Mouse (Mus musculus): ENCODE data around the gene Pdgfc. TPM values are rescaled to one million over a fixed set of nuclear protein-coding genes. Genes with fewer than 3 reads are reported as not detected.
"Not testable (repeated sequence)": the region's sequence is repeated elsewhere in the genome, so short reads cannot be mapped to it uniquely, and the experiment has no call there.

Gene Pdgfc
- total RNA-seq, 2 experiments from 2014 or later = 5.4 to 5.5 TPM

GRCm38 (mm10) chr3:81057719-81058118 lies 21.5 kb downstream of the Pdgfc start:
- Histone ChIP-seq H3K27ac (no peak overlapping the region), H3K4me3 (no peak overlapping the region)
- DNase-seq (ENCODE audit: low spot score in 2 of 2) = no peak
- no peak for TF ChIP-seq CTCF (conservative IDR thresholded peaks at IDR 0.05)

GRCm38 (mm10) chr3:81058527-81059031 lies 22.4 kb downstream of the Pdgfc start:
- H3K4me3 ChIP-seq = no peak overlapping the region
- DNase-seq (ENCODE audit: low spot score in 2 of 2) = no peak
- no peak for TF ChIP-seq CTCF (conservative IDR thresholded peaks at IDR 0.05)
- H3K27ac ChIP-seq = no peak overlapping the region

GRCm38 (mm10) chr3:81068550-81068949 lies 32.3 kb downstream of the Pdgfc start:
- Histone ChIP-seq H3K4me3 (no peak overlapping the region), H3K27ac (no peak overlapping the region)
- no peak for TF ChIP-seq CTCF (conservative IDR thresholded peaks at IDR 0.05)
- no peak for DNase-seq (ENCODE audit: low spot score in 2 of 2)

GRCm38 (mm10) chr3:81101136-81101535 lies 64.9 kb downstream of the Pdgfc start:
- Histone ChIP-seq H3K27ac (no peak overlapping the region), H3K4me3 (no peak overlapping the region)
- no peak for TF ChIP-seq CTCF (conservative IDR thresholded peaks at IDR 0.05)
- DNase-seq (ENCODE audit: low spot score in 2 of 2) = no peak

GRCm38 (mm10) chr3:81102158-81102876 lies 66.1 kb downstream of the Pdgfc start:
- peak overlapping the region; percentile 87 for H3K27ac ChIP-seq
- peak; percentile 14 to 34 for DNase-seq (ENCODE audit: low spot score in 2 of 2)
- H3K4me3 ChIP-seq = peak overlapping the region; percentile 22; the same call in 1 of the 2 replicates
- TF ChIP-seq CTCF (conservative IDR thresholded peaks at IDR 0.05) = no peak

- H3K27ac ChIP-seq = peak overlapping the region; percentile 87
- no peak for TF ChIP-seq CTCF (conservative IDR thresholded peaks at IDR 0.05)
- no peak for DNase-seq (ENCODE audit: low spot score in 2 of 2)
- peak overlapping the region; percentile 22; the same call in 1 of the 2 replicates for H3K4me3 ChIP-seq
Observed at GRCm38 (mm10) chr3:81102877-81103420, 66.7 kb downstream of the Pdgfc start.

GRCm38 (mm10) chr3:81107515-81107914 lies 71.3 kb downstream of the Pdgfc start:
- H3K27ac ChIP-seq = no peak overlapping the region
- no peak for DNase-seq (ENCODE audit: low spot score in 2 of 2)
- no peak overlapping the region for H3K4me3 ChIP-seq
- no peak for TF ChIP-seq CTCF (conservative IDR thresholded peaks at IDR 0.05)

- H3K4me3 ChIP-seq = no peak overlapping the region
- TF ChIP-seq CTCF (conservative IDR thresholded peaks at IDR 0.05) = no peak
- H3K27ac ChIP-seq = no peak overlapping the region
- no peak for DNase-seq (ENCODE audit: low spot score in 2 of 2)
Observed at GRCm38 (mm10) chr3:81110968-81111367, 74.8 kb downstream of the Pdgfc start.

GRCm38 (mm10) chr3:81112892-81113291 lies 76.7 kb downstream of the Pdgfc start:
- no peak overlapping the region for H3K4me3 ChIP-seq
- H3K27ac ChIP-seq = no peak overlapping the region
- no peak for TF ChIP-seq CTCF (conservative IDR thresholded peaks at IDR 0.05)
- DNase-seq (ENCODE audit: low spot score in 2 of 2) = no peak

- no peak for TF ChIP-seq CTCF (conservative IDR thresholded peaks at IDR 0.05)
- no peak for DNase-seq (ENCODE audit: low spot score in 2 of 2)
- Histone ChIP-seq H3K27ac (no peak overlapping the region), H3K4me3 (no peak overlapping the region)
Observed at GRCm38 (mm10) chr3:81120664-81121063, 84.4 kb downstream of the Pdgfc start.

GRCm38 (mm10) chr3:81121731-81122130 lies 85.5 kb downstream of the Pdgfc start:
- Histone ChIP-seq H3K27ac (no peak overlapping the region), H3K4me3 (no peak overlapping the region)
- no peak for DNase-seq (ENCODE audit: low spot score in 2 of 2)
- no peak for TF ChIP-seq CTCF (conservative IDR thresholded peaks at IDR 0.05)

GRCm38 (mm10) chr3:81123461-81123860 lies 87.2 kb downstream of the Pdgfc start:
- TF ChIP-seq CTCF (conservative IDR thresholded peaks at IDR 0.05) = no peak
- H3K4me3 ChIP-seq = no peak overlapping the region

GRCm38 (mm10) chr3:81127013-81127412 lies 90.8 kb downstream of the Pdgfc start:
- H3K27ac ChIP-seq = no peak overlapping the region
- DNase-seq (ENCODE audit: low spot score in 2 of 2) = no peak
- no peak for TF ChIP-seq CTCF (conservative IDR thresholded peaks at IDR 0.05)
- H3K4me3 ChIP-seq = no peak overlapping the region

More at GRCm38 (mm10) chr3:81123461-81123860, 87.2 kb downstream of the Pdgfc start:
- H3K27ac ChIP-seq = no peak overlapping the region
- no peak for DNase-seq (ENCODE audit: low spot score in 2 of 2)

GRCm38 (mm10) chr3:81136985-81137384 lies 100.8 kb downstream of the Pdgfc start:
- H3K4me3 ChIP-seq = no peak overlapping the region
- no peak for DNase-seq (ENCODE audit: low spot score in 2 of 2)
- no peak overlapping the region for H3K27ac ChIP-seq
- no peak for TF ChIP-seq CTCF (conservative IDR thresholded peaks at IDR 0.05)

GRCm38 (mm10) chr3:81138030-81138429 lies 101.8 kb downstream of the Pdgfc start:
- H3K27ac ChIP-seq; H3K4me3 ChIP-seq; DNase-seq (ENCODE audit: low spot score in 2 of 2): not testable (repeated sequence)

Data from layer of hippocampus, adult 2 months (tissue).